In genomic region chr16:96191531-96192506, GRCm38 (mm10) we compare ENCODE assay signal across 8 mouse cellular contexts. TPM values are rescaled to one million over a fixed set of nuclear protein-coding genes. Genes with fewer than 3 reads are reported as not detected.
A peak's percentile ranks its signal among the peaks of the same experiment; 100 is the strongest.
DNase-seq lines count a peak whose midpoint lies in the region; ATAC-seq lines count a peak whose summit lies in the region.

Gene Lca5l (minus strand): TSS chr16:96192271.

- intact Hi-C loops in gastrocnemius, postnatal 14 days (cut with DNase I; ENCODE audit: low total_unique reads) = no loop called here
- intact Hi-C loops in left cerebral cortex, postnatal 10 days (cut with DNase I) = no loop called here

- peak; percentile 99 to 100 for DNase-seq in adrenal gland, adult (ENCODE audit: inconsistent age in 2 of 2, low spot score in 1 of 2)
- DNase-seq in embryo, embryonic 10.5 days (ENCODE audit: low spot score) = peak; percentile 100
- peak; percentile 100 for DNase-seq in gastrocnemius, postnatal 14 days
- peak; percentile 99 to 100 for DNase-seq in left cerebral cortex, postnatal 10 days (ENCODE audit: extremely low spot score in 1 of 2, low spot score in 2 of 2)
- DNase-seq in right cerebral cortex, postnatal 25 days = peak; percentile 99
- DNase-seq in urinary bladder, postnatal 4 days (ENCODE audit: low spot score in 2 of 2) = peak; percentile 99 to 100

- ATAC-seq in inflammation-experienced regulatory T-cells, adult 6 months = peak; percentile 92
- ATAC-seq in megakaryocyte-erythroid progenitor cell, adult 5-6 weeks (replicated peaks; ENCODE audit: low FRiP score, low TSS enrichment, poor library complexity, severe bottlenecking) = peak; percentile 96

RNA-seq across cellular contexts. Expression of gene Lca5l, which starts in this region (rescaled TPM):
- total RNA-seq in gastrocnemius, postnatal 14 days (2021) = 1 to 10 TPM in 1 of 2 experiments, under 1 TPM in 1; 0.84 to 1.0 TPM
- not detected for polyA plus RNA-seq in inflammation-experienced regulatory T-cells, adult 6 months (2017; shearing (Covaris generic))
- total RNA-seq in left cerebral cortex, postnatal 10 days (2021) = 1 to 10 TPM in 1 of 2 experiments, under 1 TPM in 1; 0.89 to 1.5 TPM
- not detected in 2 replicates for total RNA-seq in megakaryocyte-erythroid progenitor cell, adult 5-6 weeks (2014; fragmentation: Nextera tagmentation)
- not detected in 2 replicates for total RNA-seq in megakaryocyte-erythroid progenitor cell, adult 5-6 weeks (2017)

Comparison
In these comparisons a context has a peak if more than half of its experiments do, and no peak if none do; other contexts are left out.
1. Peak in every context shown above with its lines: DNase-seq and ATAC-seq.
2. Peak in ATAC-seq in inflammation-experienced regulatory T-cells, adult 6 months; RNA of the gene not detected or under 1 TPM.
3. Peak in ATAC-seq in megakaryocyte-erythroid progenitor cell, adult 5-6 weeks; RNA of the gene not detected or under 1 TPM.